Mouse (Mus musculus) layer of hippocampus, adult 9-10 months (tissue): ENCODE results near the gene Ptpn4.

Source experiments
- DNase-seq: peaks from one replicate; pipeline ENCODE4 v3.0.0; 2022; ENCODE audit warnings: low spot score

Gene Ptpn4

DNA sequence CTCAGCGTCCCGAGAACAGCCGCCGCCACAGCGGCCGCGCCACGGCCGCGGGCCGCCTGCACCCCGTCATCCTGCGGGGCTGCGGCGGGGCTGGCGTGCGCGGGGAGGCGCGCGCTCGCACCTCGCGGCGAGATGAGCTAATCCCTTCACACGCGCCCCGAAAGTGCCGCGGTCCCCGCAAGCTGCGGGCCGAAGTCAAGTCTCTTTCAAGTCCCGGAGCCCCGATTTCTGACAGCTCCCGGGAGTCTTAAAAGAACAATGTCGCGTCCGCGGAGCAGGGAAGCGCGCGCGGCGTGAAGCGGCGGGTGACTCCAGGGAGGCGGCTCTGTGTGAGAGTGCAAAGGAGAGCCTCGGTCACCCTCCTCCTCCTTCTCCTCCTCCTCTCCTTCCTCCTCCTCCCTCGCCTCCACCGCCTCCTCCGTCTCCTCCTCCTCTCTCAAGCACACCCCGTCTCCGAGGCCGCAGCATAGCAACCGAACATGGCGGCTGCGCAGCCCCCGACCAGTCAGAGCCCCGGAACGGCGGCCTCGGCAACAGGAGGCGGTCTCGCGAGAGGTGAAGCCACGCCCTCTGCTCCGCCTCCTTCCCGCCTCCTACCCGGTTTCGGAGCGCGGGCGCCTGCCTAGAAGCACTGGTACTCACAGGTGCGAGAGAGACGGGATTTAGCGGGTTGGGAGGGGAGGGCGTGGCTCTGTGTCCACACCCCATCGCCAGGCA, at the start of gene Ptpn4:
Gene Ptpn4 (minus strand): TSS at position 579 of the 717 bp plus-strand sequence.
- DNase-seq = peak; percentile 88

GRCm38 (mm10) chr1:119886320-119886719, 48.9 kb upstream of the Ptpn4 start:
- no peak for DNase-seq

GRCm38 (mm10) chr1:119884272-119884671, 46.9 kb upstream of the Ptpn4 start:
- DNase-seq = peak; percentile 41

DNA sequence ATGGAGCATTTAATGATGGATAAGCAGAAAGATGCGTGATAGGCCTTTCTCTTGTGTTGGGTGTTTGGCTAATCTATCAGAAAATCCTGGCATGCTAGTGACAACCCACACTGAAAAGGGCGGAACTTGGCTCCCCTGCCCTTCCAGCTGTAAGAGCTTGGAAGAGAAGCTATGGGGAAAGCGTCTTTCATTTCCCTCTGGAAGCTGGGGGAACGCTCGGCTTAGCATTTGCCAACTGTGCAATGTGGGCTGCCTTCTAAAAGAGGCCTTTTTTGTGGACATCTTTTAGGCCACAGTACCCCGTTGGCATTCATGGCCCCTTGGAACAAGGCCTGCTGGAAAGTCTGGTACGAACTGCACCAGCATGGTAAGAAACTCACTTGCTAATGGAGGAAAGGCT, 41.5 kb upstream of the Ptpn4 start:
- DNase-seq = no peak

DNA sequence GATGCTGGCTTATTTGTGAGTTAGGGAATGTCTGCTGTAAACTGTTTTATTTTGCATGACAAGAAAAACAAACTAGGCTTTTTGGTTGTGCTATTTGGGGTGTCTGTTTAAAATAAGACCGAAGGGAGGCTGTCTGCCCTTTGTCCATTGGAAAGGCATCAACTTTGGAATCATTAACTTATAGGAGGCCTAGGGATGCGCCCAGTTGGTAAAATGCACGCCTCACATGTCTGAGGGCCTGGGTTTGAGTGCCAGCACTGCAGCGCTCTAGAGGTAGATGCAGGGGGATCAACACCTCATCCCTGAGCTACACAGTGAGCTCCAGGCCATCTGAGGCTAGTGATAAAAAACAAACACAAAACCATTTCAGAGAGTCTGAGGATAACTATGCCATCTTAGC, 40.1 kb upstream of the Ptpn4 start:
- DNase-seq = no peak

DNA sequence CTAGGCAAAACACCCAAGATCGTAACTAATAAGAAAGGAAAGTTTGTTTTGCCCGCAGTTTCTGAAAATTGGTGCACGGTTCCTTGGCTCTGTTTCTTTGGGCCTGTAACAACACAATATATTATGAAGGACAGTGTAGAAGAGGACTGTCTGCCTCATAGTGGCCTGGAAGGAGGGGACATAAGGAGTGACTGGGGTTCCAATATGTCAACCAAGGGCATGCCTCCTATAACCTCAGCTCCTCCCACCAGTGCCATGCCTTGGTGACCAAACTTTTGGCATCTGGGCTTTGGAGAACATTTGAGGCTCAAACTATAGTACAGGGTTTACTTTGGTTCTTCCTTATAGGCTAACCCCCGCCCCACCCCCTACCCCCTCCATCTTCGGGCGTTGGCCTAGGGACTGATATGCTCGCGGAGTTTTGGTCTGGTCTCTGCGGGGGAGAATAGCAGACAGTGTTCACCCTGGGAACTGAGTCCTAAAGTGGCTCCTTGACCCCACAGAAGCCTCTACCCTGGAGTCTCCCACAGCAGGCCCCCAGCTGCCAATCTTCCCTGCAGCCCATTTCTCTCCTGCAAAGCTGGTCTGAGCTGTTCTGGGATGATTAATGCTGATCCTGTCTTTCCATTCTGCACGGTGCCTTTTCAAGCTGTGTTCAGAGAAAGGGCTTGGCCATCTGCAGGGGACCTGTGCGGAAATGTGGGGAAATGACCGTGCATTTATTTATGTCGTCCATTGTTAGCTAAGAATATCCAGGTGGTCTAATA, 31.2 kb upstream of the Ptpn4 start:
- DNase-seq = no peak

GRCm38 (mm10) chr1:119867300-119867699, 29.9 kb upstream of the Ptpn4 start:
- no peak for DNase-seq

- no peak for DNase-seq
Measured at GRCm38 (mm10) chr1:119865311-119865710, 27.9 kb upstream of the Ptpn4 start.

DNA sequence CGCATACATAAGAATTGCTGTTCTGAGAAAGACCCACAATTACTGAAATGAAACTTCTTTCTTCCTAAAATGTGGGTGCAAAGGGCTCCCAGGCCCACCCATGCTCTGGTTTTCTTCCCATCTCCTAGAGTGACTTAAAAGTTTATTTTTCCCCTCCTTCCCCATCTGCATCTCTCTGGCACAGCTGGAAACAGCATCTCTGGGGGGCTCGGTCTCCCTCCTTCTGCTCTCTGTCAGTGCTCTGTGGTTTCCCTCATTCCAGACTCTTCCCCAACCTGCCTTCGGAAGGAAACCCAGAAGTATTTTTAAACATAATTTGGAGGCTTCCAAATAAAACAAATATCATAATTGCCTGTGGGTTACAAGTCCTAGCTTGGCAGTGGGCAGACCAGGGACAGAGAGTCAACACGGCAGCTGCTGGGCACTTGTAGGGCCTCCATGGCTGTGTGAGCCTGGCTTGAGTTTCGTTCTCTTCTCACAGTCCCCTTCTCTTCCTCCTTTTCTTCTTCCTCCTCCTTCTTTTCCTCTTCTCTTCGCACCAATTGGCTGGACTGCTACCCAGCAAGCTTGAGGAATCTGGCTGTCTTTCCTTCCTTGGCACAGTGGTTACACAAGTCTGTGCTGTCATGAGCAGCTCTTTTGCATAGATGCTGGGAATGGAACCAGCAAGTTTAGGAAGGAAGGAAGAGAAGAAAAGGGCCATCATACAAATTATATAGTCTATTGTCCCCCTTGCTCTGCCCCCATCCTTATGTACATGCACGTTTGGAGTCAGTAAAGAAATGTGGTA, 26.3 kb upstream of the Ptpn4 start:
- DNase-seq = no peak

DNA sequence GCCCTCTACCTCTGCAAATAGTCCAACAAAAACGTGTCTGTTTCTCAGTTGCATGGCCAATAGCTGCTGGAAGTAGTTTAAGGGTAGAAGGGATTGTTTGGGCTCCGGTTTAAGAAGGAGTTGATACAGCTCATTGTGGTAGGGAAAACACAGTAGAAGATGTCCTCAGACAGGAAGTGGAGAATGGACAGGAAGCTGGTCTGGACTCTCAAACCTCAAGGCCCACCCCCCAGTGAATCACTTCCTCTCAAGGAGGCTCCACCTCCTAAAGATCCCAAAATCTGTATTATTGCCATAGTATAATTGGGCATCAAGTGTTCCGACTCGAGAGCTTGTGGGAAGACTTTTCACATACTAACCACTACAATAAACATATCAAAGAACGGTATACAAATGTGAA, 22.2 kb upstream of the Ptpn4 start:
- DNase-seq = no peak

DNA sequence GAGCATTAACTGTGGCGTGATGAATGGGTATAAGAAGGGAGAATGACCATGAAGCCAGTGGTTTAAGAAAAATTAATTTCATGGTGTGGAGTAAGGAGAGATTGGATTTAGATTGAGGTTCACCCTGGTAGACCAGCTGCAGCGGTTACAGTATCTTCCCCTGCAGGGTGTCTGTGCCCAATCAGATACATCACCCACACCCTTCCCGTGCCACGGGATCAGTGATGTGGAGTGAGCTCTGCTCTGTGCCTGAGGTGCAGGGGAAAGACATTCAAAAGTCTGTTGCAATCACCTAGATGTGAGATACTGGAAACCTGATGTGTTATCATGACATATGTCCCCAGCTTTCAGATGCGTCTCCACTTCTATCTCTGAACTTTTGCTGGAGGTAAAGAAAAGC, 15.6 kb upstream of the Ptpn4 start:
- no peak for DNase-seq

DNA sequence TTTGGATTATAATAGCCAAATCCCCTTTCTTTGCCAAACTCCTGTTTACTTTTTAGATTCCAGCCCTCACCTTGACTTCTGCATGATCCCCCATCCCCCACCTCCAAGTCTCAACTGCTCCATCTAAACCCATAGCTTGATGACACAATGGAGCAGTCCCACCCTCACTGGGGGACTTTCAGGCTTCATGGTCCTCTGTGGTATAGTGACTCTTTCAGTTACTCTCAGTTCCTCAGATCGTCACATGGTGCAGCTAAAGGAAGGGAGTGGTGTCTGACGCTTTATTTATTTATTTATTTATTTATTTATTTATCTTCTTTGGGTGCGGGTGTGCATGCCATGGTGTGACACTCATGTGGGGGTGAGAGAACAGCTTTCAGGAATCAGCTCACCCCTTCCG, 14.9 kb upstream of the Ptpn4 start:
- no peak for DNase-seq

- no peak for DNase-seq
Measured at GRCm38 (mm10) chr1:119849146-119849935, 11.9 kb upstream of the Ptpn4 start.

- no peak for DNase-seq
Measured at GRCm38 (mm10) chr1:119845321-119845720, 7.9 kb upstream of the Ptpn4 start.

- DNase-seq = no peak
Measured at GRCm38 (mm10) chr1:119843121-119843520, 5.7 kb upstream of the Ptpn4 start.

DNA sequence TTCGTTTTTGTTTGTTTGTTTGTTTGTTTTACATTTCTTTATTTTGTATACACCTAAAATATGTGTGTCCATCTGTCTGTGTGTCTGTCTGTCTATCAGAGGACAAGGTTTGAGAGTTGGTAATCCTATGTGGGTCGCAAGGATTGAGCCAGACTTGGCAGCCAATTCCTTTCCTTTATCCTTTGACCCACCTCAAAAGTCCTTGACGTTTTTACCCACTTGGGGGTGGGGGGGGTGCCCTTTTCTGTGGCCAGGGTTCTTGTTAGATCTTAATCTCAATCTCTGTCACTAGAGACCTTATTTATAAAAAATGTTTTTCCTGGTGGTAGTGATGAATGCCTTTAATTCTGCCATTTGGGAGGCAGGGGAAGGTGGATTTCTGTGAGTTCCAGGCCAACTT, 828 bp upstream of the Ptpn4 start:
- DNase-seq = no peak

DNA sequence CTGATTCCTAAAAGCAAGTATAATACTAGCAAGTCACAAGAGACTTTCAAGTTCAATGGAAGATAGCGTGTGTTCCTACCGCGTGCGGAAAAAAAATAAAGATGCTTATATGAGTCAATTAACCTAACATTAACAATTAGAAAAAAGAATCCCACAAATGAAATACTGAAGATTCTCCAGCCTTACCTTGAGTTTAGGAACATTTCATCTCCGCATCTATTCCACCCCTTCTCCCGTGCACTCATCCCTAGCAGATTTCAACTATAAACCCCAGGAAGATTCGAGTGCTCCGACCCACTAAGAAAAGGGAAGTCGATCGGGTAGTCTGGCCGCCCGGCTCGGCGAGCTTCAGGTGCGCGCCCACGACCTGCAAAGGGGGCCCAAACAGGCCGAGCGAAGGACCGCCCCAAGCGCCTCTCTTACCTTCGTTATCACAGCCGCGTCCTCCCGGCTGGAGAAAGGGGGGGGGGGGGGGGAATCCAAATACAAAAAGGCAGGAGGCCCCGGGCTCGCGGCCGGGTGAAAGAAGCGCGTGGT, 866 bp downstream of the Ptpn4 start:
- no peak for DNase-seq

DNA sequence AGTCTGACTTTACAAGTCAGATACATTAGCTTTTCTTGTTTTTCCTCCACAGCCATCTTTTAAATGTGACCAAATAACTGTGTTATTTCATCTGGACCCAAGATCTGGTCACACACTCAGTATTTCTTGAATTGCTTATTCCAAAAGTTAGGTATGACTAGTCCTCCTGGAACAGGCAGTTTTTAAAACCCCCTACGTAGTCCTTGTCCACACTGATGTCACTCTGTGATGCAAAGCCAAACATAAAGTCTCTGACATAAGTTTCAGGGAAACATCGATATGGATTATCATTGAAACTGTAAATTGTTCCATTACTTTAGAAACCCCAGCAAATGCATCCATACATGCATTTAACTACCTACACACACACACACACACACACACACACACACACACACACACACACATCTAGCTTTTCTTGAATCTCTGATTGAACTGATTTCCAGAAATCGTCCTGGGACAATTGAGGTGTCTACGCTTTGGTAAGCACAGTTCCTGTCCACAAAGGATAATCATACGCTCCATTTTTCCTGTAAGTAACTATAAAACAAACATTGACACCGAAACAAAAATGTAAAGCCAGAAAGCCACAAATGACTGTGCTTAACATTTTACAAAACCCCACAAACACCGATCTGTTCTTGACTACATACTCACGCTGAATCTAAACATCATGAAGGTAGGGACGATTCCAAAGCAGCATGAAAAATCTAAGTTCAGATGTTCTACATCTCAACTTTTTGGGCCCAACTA, 1.5 kb downstream of the Ptpn4 start:
- no peak for DNase-seq

DNA sequence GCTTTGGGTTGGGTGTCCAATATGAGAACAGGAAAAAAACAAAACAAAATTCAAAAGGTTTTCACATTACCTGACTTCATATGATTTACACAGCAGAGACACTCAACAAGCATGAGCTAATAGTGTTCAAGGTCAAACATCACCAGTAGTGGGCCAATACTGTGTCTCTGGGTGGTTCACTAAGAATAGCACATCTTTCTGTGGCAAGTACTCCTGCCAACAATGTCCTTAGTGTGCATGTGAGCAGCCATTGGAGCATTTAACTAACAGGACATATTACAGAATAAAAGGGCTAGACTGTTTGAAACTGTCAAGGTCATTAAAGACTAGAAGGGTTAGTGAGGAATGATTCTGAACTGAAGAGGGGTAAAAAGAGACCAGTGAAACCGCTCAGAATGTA, 9.3 kb downstream of the Ptpn4 start:
- no peak for DNase-seq

DNA sequence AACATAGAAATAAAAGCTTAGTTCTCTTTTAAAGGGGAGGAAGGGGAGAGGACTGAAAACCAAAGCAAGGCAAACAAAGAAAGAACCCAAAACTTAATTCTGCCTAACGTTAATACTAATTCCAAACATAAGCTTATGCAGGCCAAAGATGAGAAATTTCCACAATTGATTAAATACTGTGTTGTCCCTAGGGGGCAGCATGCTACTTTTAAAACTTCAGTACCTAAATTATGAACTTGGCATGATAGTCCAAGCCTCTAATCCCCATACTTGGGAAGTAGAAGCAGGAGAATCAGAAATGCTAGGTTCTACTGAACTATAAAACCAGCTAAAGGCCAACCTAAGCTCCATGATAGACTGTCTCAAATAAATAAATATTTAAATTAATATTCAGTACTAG, 18.7 kb downstream of the Ptpn4 start:
- DNase-seq = peak; percentile 22

DNA sequence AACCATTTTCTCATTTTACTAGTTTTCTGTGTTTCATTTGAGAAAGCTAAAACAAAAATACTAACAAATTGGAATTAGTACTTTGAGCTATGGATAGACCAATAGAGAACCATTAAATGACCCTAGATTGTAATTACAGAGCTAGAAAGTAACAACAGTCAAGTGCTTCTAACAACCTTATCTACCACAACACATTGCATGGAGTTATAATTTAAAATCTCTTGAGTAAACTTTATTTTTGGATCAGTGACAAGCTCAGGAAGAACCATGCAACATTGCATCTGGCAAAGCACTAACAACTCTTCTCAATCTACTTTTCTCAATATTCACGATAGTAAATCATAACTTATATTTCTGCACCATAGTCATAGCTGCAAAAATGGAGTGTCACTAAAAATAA, 29.7 kb downstream of the Ptpn4 start:
- DNase-seq = no peak
